In the genomic region with DNA sequence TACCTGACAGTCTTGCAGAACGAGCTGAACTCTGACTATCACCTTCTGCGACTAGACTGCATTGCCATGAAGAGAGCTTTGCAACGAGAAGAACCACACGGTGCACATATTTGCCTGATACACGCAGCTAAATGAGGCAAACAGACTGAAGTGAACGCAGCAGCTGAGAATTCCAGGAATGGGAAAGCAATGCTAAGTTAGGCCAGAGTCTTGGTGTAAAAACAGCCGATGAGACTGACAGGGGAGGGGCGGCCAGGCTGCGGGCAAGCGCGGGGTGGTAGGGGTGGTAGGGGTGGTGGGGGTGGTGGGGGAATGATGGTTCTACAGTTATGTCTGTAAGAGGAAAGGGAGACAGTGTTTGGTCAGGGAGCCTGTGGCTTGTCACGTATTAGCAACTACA, we compare ENCODE assay signal across 10 mouse cellular contexts. TPM values are rescaled to one million over a fixed set of nuclear protein-coding genes. Genes with fewer than 3 reads are reported as not detected.
DNase-seq lines count a peak whose midpoint lies in the region; ATAC-seq and TF ChIP-seq lines count a peak whose summit lies in the region.
"Had no signal": no experiment of that assay in that cellular context is flagged by ENCODE, and none has a peak within 500 bp of the region (broad histone marks: within the 10 kb centered on the region; RNA-seq: fewer than 3 reads in every experiment).

No protein-coding gene starts in this region.

- no peaks in the 10 kb centered on the region for H3K4me1 ChIP-seq in kidney, postnatal 0 days (replicated peaks; ENCODE audit: insufficient read depth, low read length)
- H3K4me1 ChIP-seq in heart, embryonic 16.5 days (ENCODE audit: control insufficient read depth, insufficient read depth, low read length) = peaks cover 7% of the 10 kb centered on the region
- H3K4me1 ChIP-seq: neural tube, embryonic 13.5 days had no signal

- DNase-seq in embryo, embryonic 10.5 days (ENCODE audit: low spot score) = peak; percentile 32
- DNase-seq in embryo, embryonic 11 days = no peak
- DNase-seq in kidney, postnatal 0 days (ENCODE audit: low spot score) = peak; percentile 55
- no peak for DNase-seq in kidney, adult 8-10 months
- DNase-seq in naive thymus-derived CD4-positive, alpha-beta T cell, adult 2 months (ENCODE audit: low read depth) = peak; percentile 40
- DNase-seq in layer of hippocampus, adult 11-12 months (ENCODE audit: low spot score) = no peak

- H3K27me3 ChIP-seq in kidney, postnatal 0 days (ENCODE audit: insufficient read depth, low read length) = no peaks in the 10 kb centered on the region
- H3K27me3 ChIP-seq in heart, embryonic 16.5 days (ENCODE audit: control insufficient read depth, insufficient read depth, low read length) = no peaks in the 10 kb centered on the region
- H3K27me3 ChIP-seq: embryonic facial prominence, embryonic 13.5 days; neural tube, embryonic 13.5 days had no signal

- H3K4me3 ChIP-seq in kidney, postnatal 0 days (replicated peaks; ENCODE audit: low read depth, low read length) = no peak overlapping the region
- no peak overlapping the region for H3K4me3 ChIP-seq in heart, embryonic 16.5 days (ENCODE audit: low read length)
- H3K4me3 ChIP-seq: embryonic facial prominence, embryonic 13.5 days; neural tube, embryonic 13.5 days had no signal

- H3K27ac ChIP-seq in kidney, postnatal 0 days = no peak overlapping the region
- peak overlapping the region; percentile 49 for H3K27ac ChIP-seq in heart, embryonic 16.5 days (ENCODE audit: low read length)
- H3K27ac ChIP-seq: embryonic facial prominence, embryonic 13.5 days; neural tube, embryonic 13.5 days had no signal

- H3K9ac ChIP-seq in kidney, postnatal 0 days (ENCODE audit: low read depth, low read length) = no peak overlapping the region
- H3K9ac ChIP-seq in heart, embryonic 16.5 days (ENCODE audit: low read length) = peak overlapping the region; percentile 38; the same call in 1 of the 2 replicates
- H3K9ac ChIP-seq: embryonic facial prominence, embryonic 13.5 days; neural tube, embryonic 13.5 days had no signal

- WGBS in kidney, postnatal 0 days = 43% methylated on average over 12 of the region's 12 CpGs
- WGBS in heart, embryonic 16.5 days = 19% methylated on average over 12 of the region's 12 CpGs

- ATAC-seq in kidney, postnatal 0 days (replicated peaks; ENCODE audit: low FRiP score, low read depth) = no peak
- peak; percentile 35; the same call in 1 of the 2 replicates for ATAC-seq in heart, embryonic 16.5 days (replicated peaks; ENCODE audit: extremely low read depth, insufficient read depth, low FRiP score)
- no peak for ATAC-seq in granulocyte monocyte progenitor cell, adult 5-6 weeks (replicated peaks; ENCODE audit: poor library complexity, severe bottlenecking)

- H3K9me3 ChIP-seq in kidney, postnatal 0 days (replicated peaks; ENCODE audit: low read length) = no peaks in the 10 kb centered on the region
- no peaks in the 10 kb centered on the region for H3K9me3 ChIP-seq in heart, embryonic 16.5 days (replicated peaks; ENCODE audit: control insufficient read depth, low read length)
- H3K9me3 ChIP-seq: embryonic facial prominence, embryonic 13.5 days; neural tube, embryonic 13.5 days had no signal

- TF ChIP-seq CTCF in kidney, postnatal 0 days (IDR thresholded peaks at IDR 0.05; ENCODE audit: low read depth) = no peak

- no peaks in the 10 kb centered on the region for H3K36me3 ChIP-seq in kidney, postnatal 0 days (ENCODE audit: insufficient read depth, low read length)
- H3K36me3 ChIP-seq in heart, embryonic 16.5 days (ENCODE audit: control insufficient read depth, insufficient read depth) = no peaks in the 10 kb centered on the region
- H3K36me3 ChIP-seq: embryonic facial prominence, embryonic 13.5 days; neural tube, embryonic 13.5 days had no signal

- H3K4me2 ChIP-seq in kidney, postnatal 0 days (ENCODE audit: low read length) = no peak overlapping the region
- H3K4me2 ChIP-seq in heart, embryonic 16.5 days (ENCODE audit: low read depth, low read length) = peak overlapping the region; percentile 5
- H3K4me2 ChIP-seq: embryonic facial prominence, embryonic 13.5 days; neural tube, embryonic 13.5 days had no signal

RNA-seq across cellular contexts. Expression of gene Rhoh, which starts 2.1 kb away (rescaled TPM):
- polyA plus RNA-seq in kidney, postnatal 0 days (2015; fragmentation: Nextera tagmentation; extraction: Ambion mirVana) = 0.48 and 0.50 TPM in 2 replicates
- 5.9 and 16.8 TPM in 2 replicates for polyA plus RNA-seq in heart, embryonic 16.5 days (2015; fragmentation: Nextera tagmentation; extraction: Ambion mirVana)
- 14.4 and 20.0 TPM in 2 replicates for total RNA-seq in granulocyte monocyte progenitor cell, adult 5-6 weeks (2014; fragmentation: Nextera tagmentation)
- 14.6 and 18.5 TPM in 2 replicates for total RNA-seq in granulocyte monocyte progenitor cell, adult 5-6 weeks (2017)

Comparison
In these comparisons a context has a peak if more than half of its experiments do, and no peak if none do; other contexts are left out.
1. DNase-seq: peak in embryo, embryonic 10.5 days (single experiment), kidney, postnatal 0 days (single experiment) and naive thymus-derived CD4-positive, alpha-beta T cell, adult 2 months (single experiment); none in embryo, embryonic 11 days (single experiment), kidney, adult 8-10 months (0 of 2) and layer of hippocampus, adult 11-12 months (single experiment).